Mouse (Mus musculus) intestine, embryonic 14.5 days (tissue): Measurements from ENCODE around the gene Slc12a5. TPM values are rescaled to one million over a fixed set of nuclear protein-coding genes. Genes with fewer than 3 reads are reported as not detected.

Experiments used
- ATAC-seq: fragments of 200-750 bp; cut with Nextera tagmentation; replicated peaks from 2 replicates; pipeline ENCODE4 v1.8.0; 2017; ENCODE audit warnings: low read depth, moderate number of reproducible peaks, moderate TSS enrichment, moderate library complexity; ENCODE audit not compliant: low FRiP score, low TSS enrichment
- DNase-seq: peaks from one replicate; pipeline ENCODE4 v3.0.0-alpha.2; 2018; ENCODE audit warnings: low spot score
- H3K27ac ChIP-seq: fragments of 300-500 bp; sonication (generic); 2 replicates; pipeline ENCODE4 v1.5.1; 2014; ENCODE audit warnings: low read depth, mild to moderate bottlenecking, control low read depth
- H3K27me3 ChIP-seq: fragments of 300-500 bp; sonication (generic); replicated peaks from 2 replicates; pipeline ENCODE4 v1.6.1; 2014; ENCODE audit warnings: low read length, control low read depth; ENCODE audit not compliant: control insufficient read depth, insufficient read depth
- H3K36me3 ChIP-seq: fragments of 300-500 bp; sonication (generic); 2 replicates; pipeline ENCODE4 v1.6.1; 2014; ENCODE audit warnings: low read length, control low read depth; ENCODE audit not compliant: control insufficient read depth, insufficient read depth
- H3K4me1 ChIP-seq: fragments of 300-500 bp; sonication (generic); replicated peaks from 2 replicates; pipeline ENCODE4 v1.6.1; 2014; ENCODE audit warnings: low read length, control low read depth, mixed read lengths; ENCODE audit not compliant: control insufficient read depth, insufficient read depth
- H3K4me2 ChIP-seq: fragments of 300-500 bp; sonication (generic); 2 replicates; pipeline ENCODE4 v1.6.1; 2014; ENCODE audit warnings: low read length
- H3K4me3 ChIP-seq: fragments of 300-500 bp; sonication (generic); 2 replicates; pipeline ENCODE4 v1.5.1; 2014; ENCODE audit warnings: low read depth, low read length, control low read depth, mixed read lengths
- H3K9ac ChIP-seq: fragments of 300-500 bp; sonication (generic); 2 replicates; pipeline ENCODE4 v1.6.1; 2014; ENCODE audit warnings: mild to moderate bottlenecking, low read length
- H3K9me3 ChIP-seq: fragments of 300-500 bp; sonication (generic); 2 replicates; pipeline ENCODE4 v1.6.1; 2016; ENCODE audit warnings: low read length, control low read depth; ENCODE audit not compliant: control insufficient read depth
- WGBS: fragments of 180-500 bp; shearing (Covaris S2); extraction: QIAGEN DNeasy Blood & Tissue Kit; methylation state at CpG from one replicate; pipeline ENCODE4 v1.1.7; 2014; 5-methylcytosine and 5-hydroxymethylcytosine counted together
- polyA plus RNA-seq: library from polyadenylated mRNA; unstranded; fragments of >200 nt; fragmentation: Nextera tagmentation; extraction: Ambion mirVana; gene quantifications from 2 replicates; pipeline ENCODE4 v1.2.1, GENCODE M21; 2014

Gene Slc12a5
- polyA plus RNA-seq, 1 experiment from 2014 or later: 1.3 TPM

- Histone ChIP-seq H3K36me3 (peaks cover 13% of the 10 kb centered on the region), H3K9ac (no peak overlapping the region), H3K27me3 (no peaks in the 10 kb centered on the region), H3K27ac (no peak overlapping the region), H3K4me3 (no peak overlapping the region), H3K9me3 (no peaks in the 10 kb centered on the region), H3K4me1 (peaks cover 6% of the 10 kb centered on the region; the same call in 1 of the 2 replicates), H3K4me2 (no peak overlapping the region)
- WGBS: 49% methylated on average over 7 of the region's 7 CpGs
- ATAC-seq (0 out of 2 replicates have a peak, but pooled peaks have one; percentile 9), DNase-seq (no peak)
Measured at GRCm38 (mm10) chr2:164921984-164922383, 38.6 kb upstream of the Slc12a5 start.

DNA sequence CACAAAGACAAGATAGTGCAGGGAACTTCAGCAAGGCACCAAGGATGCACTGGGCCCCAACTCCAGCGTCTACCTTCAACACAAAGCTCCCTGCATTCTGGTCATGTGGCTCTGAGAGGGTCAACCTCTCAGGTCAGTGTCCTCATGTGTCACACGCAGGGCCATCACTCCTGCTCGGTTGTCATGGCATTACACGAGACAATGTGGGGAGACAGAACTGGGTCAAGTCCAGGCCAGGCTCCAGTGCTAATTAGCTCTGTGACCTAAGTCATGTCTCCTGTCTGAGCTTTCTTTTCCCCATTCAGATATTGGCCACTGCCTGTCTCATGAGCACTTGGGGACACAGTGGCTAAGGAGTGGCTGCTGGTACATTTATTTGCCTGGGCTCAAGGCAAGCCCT, 37.3 kb upstream of the Slc12a5 start:
- DNase-seq: no peak
- Histone ChIP-seq H3K4me1 (peaks cover 6% of the 10 kb centered on the region; the same call in 1 of the 2 replicates), H3K9me3 (no peaks in the 10 kb centered on the region), H3K36me3 (peaks cover 13% of the 10 kb centered on the region), H3K27ac (no peak overlapping the region), H3K4me3 (no peak overlapping the region), H3K4me2 (no peak overlapping the region), H3K9ac (no peak overlapping the region), H3K27me3 (no peaks in the 10 kb centered on the region)
- WGBS: 64% methylated on average over 4 of the region's 4 CpGs
- no peak for ATAC-seq

DNA sequence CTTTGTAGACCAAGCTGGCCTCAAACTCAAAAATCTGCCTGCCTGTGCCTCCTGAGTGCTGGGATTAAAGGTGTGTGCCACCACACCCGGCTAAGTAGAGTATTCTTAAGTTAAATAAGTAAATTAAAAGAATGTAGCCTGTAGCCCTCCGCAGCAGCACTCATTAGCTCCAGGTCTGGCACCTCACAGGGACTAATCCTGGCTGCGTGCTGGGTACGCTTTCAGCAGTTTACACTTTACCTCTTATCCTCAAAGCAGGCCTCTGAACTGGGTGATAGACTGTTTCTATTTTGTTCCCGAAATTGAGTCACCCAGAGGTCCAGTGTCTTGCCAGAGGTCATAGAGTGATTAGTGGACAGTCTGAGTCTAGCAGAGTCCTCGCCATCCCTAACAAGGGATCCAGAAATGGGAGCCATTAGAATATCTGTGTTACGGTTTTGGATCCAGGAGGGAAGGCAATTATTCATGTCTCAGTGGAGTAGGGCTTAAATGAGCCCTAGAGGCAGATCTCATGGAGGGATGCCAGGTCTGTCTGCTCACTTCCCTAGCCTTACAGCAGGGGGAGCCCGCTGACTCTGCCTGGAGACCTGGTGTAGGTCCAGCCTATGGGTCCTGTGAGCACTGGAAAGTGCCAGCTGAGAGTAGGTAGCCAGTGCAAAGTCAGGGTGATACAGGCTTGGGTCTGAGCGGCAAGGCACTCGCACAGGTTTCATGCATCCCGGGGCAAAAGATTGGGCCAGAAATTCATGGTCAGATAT, 36.3 kb upstream of the Slc12a5 start:
- H3K4me2 ChIP-seq: no peak overlapping the region
- DNase-seq (peak; percentile 89), ATAC-seq (0 out of 2 replicates have a peak, but pooled peaks have one; percentile 40)
- peaks cover 9% of the 10 kb centered on the region for H3K36me3 ChIP-seq
- no peak overlapping the region for H3K9ac ChIP-seq
- no peak overlapping the region for H3K4me3 ChIP-seq
- H3K4me1 ChIP-seq: peaks cover 6% of the 10 kb centered on the region; the same call in 1 of the 2 replicates
- WGBS: 35% methylated on average over 11 of the region's 11 CpGs
- H3K27me3 ChIP-seq: no peaks in the 10 kb centered on the region
- no peaks in the 10 kb centered on the region for H3K9me3 ChIP-seq
- no peak overlapping the region for H3K27ac ChIP-seq

GRCm38 (mm10) chr2:164930706-164931581, 29.7 kb upstream of the Slc12a5 start:
- Histone ChIP-seq H3K4me2 (no peak overlapping the region), H3K4me1 (no peaks in the 10 kb centered on the region; the same call in 1 of the 2 replicates), H3K9ac (no peak overlapping the region), H3K4me3 (no peak overlapping the region), H3K27ac (peak overlapping the region; percentile 52), H3K9me3 (no peaks in the 10 kb centered on the region), H3K36me3 (no peaks in the 10 kb centered on the region), H3K27me3 (peaks cover 9% of the 10 kb centered on the region; the same call in 1 of the 2 replicates)
- WGBS: 24% methylated on average over 11 of the region's 11 CpGs
- ATAC-seq (0 out of 2 replicates have a peak, but pooled peaks have one; percentile 25), DNase-seq (no peak)

- Histone ChIP-seq H3K4me2 (no peak overlapping the region), H3K4me1 (peaks cover 3% of the 10 kb centered on the region; the same call in 1 of the 2 replicates), H3K4me3 (no peak overlapping the region), H3K27ac (no peak overlapping the region), H3K9me3 (no peaks in the 10 kb centered on the region), H3K27me3 (peaks cover 18% of the 10 kb centered on the region), H3K9ac (no peak overlapping the region), H3K36me3 (no peaks in the 10 kb centered on the region)
- no peak for DNase-seq
- no peak for ATAC-seq
- WGBS: 36% methylated on average over 9 of the region's 10 CpGs
Measured at GRCm38 (mm10) chr2:164933534-164933933, 27.1 kb upstream of the Slc12a5 start.

DNA sequence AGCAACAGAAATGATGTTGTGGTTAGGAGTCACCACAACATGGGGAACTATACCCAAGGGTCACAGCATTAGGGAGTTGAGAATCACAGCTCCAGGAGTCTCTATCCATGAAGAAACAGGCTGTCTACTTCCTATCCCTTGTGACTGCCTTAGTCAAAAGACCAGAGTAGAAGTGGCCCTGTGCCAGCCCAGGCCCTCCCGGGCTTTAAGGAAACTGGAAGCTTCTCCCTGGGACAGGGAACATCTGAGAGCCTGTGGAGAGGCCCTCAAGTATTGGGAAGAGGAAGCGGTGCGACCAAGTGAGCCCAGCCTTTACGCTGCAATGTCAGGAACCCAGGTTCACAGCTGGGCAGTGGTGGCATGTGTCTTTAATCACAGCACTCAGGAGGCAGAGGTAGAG, 24.6 kb upstream of the Slc12a5 start:
- ATAC-seq (no peak), DNase-seq (no peak)
- Histone ChIP-seq H3K27me3 (peaks cover 32% of the 10 kb centered on the region), H3K36me3 (no peaks in the 10 kb centered on the region), H3K27ac (no peak overlapping the region), H3K4me2 (no peak overlapping the region), H3K4me1 (peaks cover 18% of the 10 kb centered on the region; the same call in 1 of the 2 replicates), H3K9me3 (no peaks in the 10 kb centered on the region), H3K9ac (no peak overlapping the region), H3K4me3 (no peak overlapping the region)
- 67% methylated on average over 4 of the region's 4 CpGs for WGBS

GRCm38 (mm10) chr2:164938146-164939091, 22.2 kb upstream of the Slc12a5 start:
- Histone ChIP-seq H3K36me3 (no peaks in the 10 kb centered on the region), H3K9ac (no peak overlapping the region), H3K4me1 (peaks cover 21% of the 10 kb centered on the region; the same call in 1 of the 2 replicates), H3K9me3 (no peaks in the 10 kb centered on the region), H3K27ac (no peak overlapping the region), H3K4me3 (peak overlapping the region; percentile 27; the same call in 1 of the 2 replicates), H3K27me3 (peaks cover 32% of the 10 kb centered on the region), H3K4me2 (peak overlapping the region; percentile 44)
- ATAC-seq: no peak
- 3% methylated on average over 39 of the region's 39 CpGs for WGBS
- peak; percentile 62 for DNase-seq

- no peaks in the 10 kb centered on the region for H3K9me3 ChIP-seq
- peaks cover 32% of the 10 kb centered on the region for H3K27me3 ChIP-seq
- no peak for DNase-seq
- WGBS: 5% methylated on average over 11 of the region's 11 CpGs
- no peaks in the 10 kb centered on the region for H3K36me3 ChIP-seq
- ATAC-seq: no peak
- no peak overlapping the region for H3K9ac ChIP-seq
- peaks cover 21% of the 10 kb centered on the region; the same call in 1 of the 2 replicates for H3K4me1 ChIP-seq
- peak overlapping the region; percentile 44 for H3K4me2 ChIP-seq
- H3K4me3 ChIP-seq: peak overlapping the region; percentile 27; the same call in 1 of the 2 replicates
- no peak overlapping the region for H3K27ac ChIP-seq
Measured at GRCm38 (mm10) chr2:164939106-164939505, 21.5 kb upstream of the Slc12a5 start.
